In the genomic region with DNA sequence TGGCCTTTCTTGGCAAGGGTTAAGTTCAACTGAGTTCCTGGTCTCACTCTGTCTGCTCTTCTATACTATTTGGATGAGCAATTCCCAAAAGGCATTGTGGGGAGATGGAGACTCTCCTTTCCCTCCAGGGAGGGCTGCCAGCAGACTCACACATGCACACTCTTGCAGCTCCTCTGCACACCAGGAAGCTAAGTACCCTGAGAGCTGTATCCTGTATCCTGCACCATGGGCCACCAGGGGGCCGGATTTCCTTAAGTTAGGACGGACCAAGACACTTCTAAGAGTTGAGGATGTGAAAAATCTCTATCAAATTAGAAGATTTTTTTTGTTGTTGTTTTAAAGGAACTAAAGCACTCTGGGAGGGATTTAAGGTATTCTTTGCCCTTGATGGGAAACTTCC, we compare ENCODE assay signal across 9 mouse cellular contexts.
DNase-seq lines count a peak whose midpoint lies in the region; ATAC-seq and TF ChIP-seq lines count a peak whose summit lies in the region.
"Had no signal": no experiment of that assay in that cellular context is flagged by ENCODE, and none has a peak within 500 bp of the region (broad histone marks: within the 10 kb centered on the region; RNA-seq: fewer than 3 reads in every experiment).

No protein-coding gene starts in this region.

- WGBS in kidney, adult 2 months, result 49% methylated on average over 2 of the region's 2 CpGs

- H3K36me3 ChIP-seq in kidney, adult 2 months (ENCODE audit: control insufficient read depth, insufficient read depth, low read length), result no peaks in the 10 kb centered on the region

- H3K27ac ChIP-seq in kidney, adult 2 months (ENCODE audit: insufficient read depth, low read depth, low read length), result peak overlapping the region; percentile 29

- 0 out of 2 replicates have a peak, but pooled peaks have one; percentile 31 for ATAC-seq in frontal cortex, adult (ENCODE audit: low TSS enrichment)

- no peak overlapping the region for H3K4me3 ChIP-seq in kidney, adult 2 months (ENCODE audit: insufficient read depth, low read depth, low read length)

- DNase-seq in frontal cortex, postnatal 10 days (ENCODE audit: low spot score in 2 of 2), result no peak
- DNase-seq in 3T3-L1 (ENCODE audit: low read depth, low spot score), result peak; percentile 76
- DNase-seq in embryo, embryonic 10.5 days (ENCODE audit: low spot score), result peak; percentile 61
- DNase-seq in kidney, adult 2 months, result peak; percentile 85
- DNase-seq in yolk sac, embryonic 10.5 days (ENCODE audit: low spot score), result no peak
- DNase-seq in frontal cortex, postnatal 25 days (ENCODE audit: low spot score in 2 of 2), result no peak
- no peak for DNase-seq in right cerebral cortex, postnatal 4 days

- peak; percentile 43 for TF ChIP-seq CTCF in kidney, adult 2 months (conservative IDR thresholded peaks at IDR 0.05; ENCODE audit: insufficient read depth, insufficient read length, low read depth, low read length)

- TF ChIP-seq POLR2A in kidney, adult 2 months (IDR thresholded peaks at IDR 0.05; ENCODE audit: low read depth, low read length), result no peak

- H3K4me1 ChIP-seq in kidney, adult 2 months (ENCODE audit: control insufficient read depth, insufficient read depth, low read length), result no peaks in the 10 kb centered on the region

- H3K27me3 ChIP-seq in kidney, adult 2 months (replicated peaks; ENCODE audit: control insufficient read depth, insufficient read depth, low read length), result no peaks in the 10 kb centered on the region
- H3K27me3 ChIP-seq: CH12.LX had no signal

Comparison
In these comparisons a context has a peak if more than half of its experiments do, and no peak if none do; other contexts are left out.
1. DNase-seq: peak in 3T3-L1 (single experiment), embryo, embryonic 10.5 days (single experiment) and kidney, adult 2 months (single experiment); none in frontal cortex, postnatal 10 days (0 of 2), yolk sac, embryonic 10.5 days (single experiment), frontal cortex, postnatal 25 days (0 of 2) and right cerebral cortex, postnatal 4 days (single experiment).